Mouse (Mus musculus): Measurements from ENCODE around the gene Mex3d.

- TF ChIP-seq POLR2A (IDR thresholded peaks at IDR 0.05; ENCODE audit: control insufficient read depth, low read depth, low read length) (no peak), CTCF (IDR thresholded peaks at IDR 0.05; ENCODE audit: control insufficient read depth, insufficient read depth, insufficient replicate concordance, low read depth, low read length) (no peak)
Measured at GRCm38 (mm10) chr10:80345122-80345521, 42.3 kb downstream of the Mex3d start.

Data from testis, adult 2 months (tissue).